Mouse (Mus musculus): ENCODE data around the gene Pdcd7. TPM values are rescaled to one million over a fixed set of nuclear protein-coding genes. Genes with fewer than 3 reads are reported as not detected.

Pdcd7 gene
- polyA plus RNA-seq, 1 experiment from 2014 or later, result 14.6 TPM

DNA sequence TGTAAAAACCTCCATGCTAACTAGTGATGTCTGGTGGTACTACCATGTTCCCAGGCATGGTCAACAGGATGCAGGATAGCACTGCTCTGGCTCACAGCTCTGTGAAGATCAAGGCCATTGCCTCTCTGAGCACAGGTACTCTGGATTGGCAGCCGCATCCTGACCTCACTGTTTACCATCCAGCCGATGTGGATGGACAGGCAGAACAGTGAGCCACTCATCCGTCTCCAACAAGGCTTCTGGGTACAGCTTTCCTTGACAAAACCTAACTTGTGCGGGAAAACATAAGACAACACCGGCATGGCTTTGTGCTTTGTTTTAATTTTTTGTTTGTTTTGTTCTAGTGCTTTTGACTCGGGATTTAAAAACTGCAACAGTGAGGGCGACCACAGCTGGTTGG is 19.8 kb downstream of the Pdcd7 start:
- WGBS, result 93% methylated on average over 7 of the region's 7 CpGs
- no peaks in the 10 kb centered on the region for H3K27me3 ChIP-seq (ENCODE audit: control insufficient read depth, insufficient read depth, low read length)
- H3K36me3 ChIP-seq (ENCODE audit: control insufficient read depth, insufficient read depth, low read length), result peaks cover 2% of the 10 kb centered on the region; the same call in 1 of the 2 replicates

DNA sequence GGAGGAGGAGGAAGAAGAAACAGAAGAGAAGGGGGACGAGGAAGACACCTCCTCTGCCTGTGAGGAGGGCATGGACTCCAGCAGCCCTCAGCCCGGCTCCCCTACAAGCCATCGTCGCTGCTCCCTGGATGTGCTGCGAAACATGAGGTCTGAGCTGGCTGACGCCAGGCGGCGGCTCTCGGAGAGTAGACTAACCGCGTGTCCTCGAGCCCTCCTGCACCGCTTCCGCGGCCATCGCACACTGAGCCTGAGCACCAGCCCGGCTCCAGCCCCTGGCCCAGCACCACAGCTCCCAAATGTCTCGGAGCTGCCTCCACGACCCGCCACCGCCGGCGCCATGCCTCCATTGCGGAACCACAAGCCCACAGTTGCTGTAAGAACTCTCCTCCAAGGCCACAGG is 25.9 kb downstream of the Pdcd7 start:
- Histone ChIP-seq H3K4me3 (ENCODE audit: low read depth, low read length) (no peak overlapping the region), H3K4me1 (ENCODE audit: control insufficient read depth, insufficient read depth, low read length) (peaks cover 3% of the 10 kb centered on the region; the same call in 1 of the 2 replicates), H3K36me3 (ENCODE audit: control insufficient read depth, insufficient read depth, low read length) (no peaks in the 10 kb centered on the region), H3K27me3 (ENCODE audit: control insufficient read depth, insufficient read depth, low read length) (no peaks in the 10 kb centered on the region), H3K9me3 (ENCODE audit: control insufficient read depth, low read length) (no peaks in the 10 kb centered on the region), H3K4me2 (no peak overlapping the region), H3K27ac (ENCODE audit: low read depth, low read length) (no peak overlapping the region), H3K9ac (ENCODE audit: low read length) (no peak overlapping the region)
- 87% methylated on average over 22 of the region's 24 CpGs for WGBS
- DNase-seq (ENCODE audit: low spot score, missing footprints), result no peak
- ATAC-seq (ENCODE audit: low FRiP score), result no peak

More for the DNA sequence above, 19.8 kb downstream of the Pdcd7 start:
- Histone ChIP-seq H3K9me3 (ENCODE audit: control insufficient read depth, low read length) (no peaks in the 10 kb centered on the region), H3K27ac (ENCODE audit: low read depth, low read length) (no peak overlapping the region), H3K4me1 (ENCODE audit: control insufficient read depth, insufficient read depth, low read length) (peaks cover 3% of the 10 kb centered on the region; the same call in 1 of the 2 replicates), H3K4me3 (ENCODE audit: low read depth, low read length) (no peak overlapping the region), H3K9ac (ENCODE audit: low read length) (no peak overlapping the region), H3K4me2 (no peak overlapping the region)
- ATAC-seq (ENCODE audit: low FRiP score) (no peak), DNase-seq (ENCODE audit: low spot score, missing footprints) (no peak)

DNA sequence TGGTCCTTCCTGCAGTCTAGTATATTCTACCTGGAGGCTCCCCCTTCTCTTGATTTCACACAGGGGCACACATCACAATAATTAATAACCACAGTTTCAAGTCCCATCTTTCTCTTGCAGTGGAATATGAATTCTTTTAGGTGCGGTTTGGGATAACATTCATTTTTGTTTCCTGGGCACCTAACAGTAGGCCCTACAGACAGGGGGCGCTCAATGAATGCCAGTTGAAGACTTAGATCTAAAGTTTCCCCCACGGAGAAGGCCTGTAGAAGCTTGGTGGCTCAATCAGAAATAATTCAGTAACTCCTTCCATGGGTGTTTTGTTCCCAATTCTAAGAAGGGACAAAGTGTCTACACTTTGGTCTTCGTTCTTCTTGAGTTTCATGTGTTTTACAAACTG is 26.5 kb downstream of the Pdcd7 start:
- Histone ChIP-seq H3K36me3 (ENCODE audit: control insufficient read depth, insufficient read depth, low read length) (no peaks in the 10 kb centered on the region), H3K9ac (ENCODE audit: low read length) (no peak overlapping the region), H3K27ac (ENCODE audit: low read depth, low read length) (no peak overlapping the region), H3K27me3 (ENCODE audit: control insufficient read depth, insufficient read depth, low read length) (no peaks in the 10 kb centered on the region), H3K4me2 (no peak overlapping the region), H3K4me1 (ENCODE audit: control insufficient read depth, insufficient read depth, low read length) (no peaks in the 10 kb centered on the region), H3K4me3 (ENCODE audit: low read depth, low read length) (no peak overlapping the region), H3K9me3 (ENCODE audit: control insufficient read depth, low read length) (no peaks in the 10 kb centered on the region)
- 81% methylated on average over 4 of the region's 4 CpGs for WGBS
- no peak for DNase-seq (ENCODE audit: low spot score, missing footprints)
- no peak for ATAC-seq (ENCODE audit: low FRiP score)

DNA sequence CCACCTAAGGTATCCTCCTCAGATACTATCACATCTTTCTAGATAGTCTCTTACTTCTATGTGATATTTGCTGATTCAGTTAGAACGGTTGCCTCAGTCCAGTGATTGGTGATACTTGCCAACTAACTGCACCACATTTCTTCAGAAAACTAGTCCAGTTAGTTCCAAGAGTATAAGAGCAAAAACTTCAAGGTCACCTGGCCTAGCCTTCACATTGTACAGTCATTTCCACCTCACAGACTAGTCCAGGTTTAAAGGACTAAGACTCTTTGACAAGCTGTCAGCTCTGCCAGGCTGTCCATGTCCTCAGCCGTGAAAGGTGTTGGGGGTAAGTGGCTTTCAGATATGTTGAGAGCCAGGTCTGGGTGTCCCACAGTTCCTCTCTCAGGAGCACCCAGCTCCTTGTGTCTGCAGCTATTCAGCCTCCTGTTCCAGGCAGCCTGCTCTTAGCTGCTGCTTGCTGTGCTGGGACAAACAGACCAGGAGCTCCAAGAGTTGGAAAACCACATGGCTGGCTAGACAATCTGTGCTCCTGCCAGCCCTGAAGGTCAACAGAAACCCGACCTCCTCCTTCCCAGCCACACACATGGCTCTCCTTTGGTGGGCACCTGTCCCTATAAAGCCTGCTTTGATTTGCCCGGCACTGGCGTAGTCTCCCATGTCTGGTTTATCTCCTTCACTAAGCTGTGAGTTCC is 28.7 kb downstream of the Pdcd7 start:
- Histone ChIP-seq H3K4me1 (ENCODE audit: control insufficient read depth, insufficient read depth, low read length) (no peaks in the 10 kb centered on the region), H3K9me3 (ENCODE audit: control insufficient read depth, low read length) (no peaks in the 10 kb centered on the region), H3K27me3 (ENCODE audit: control insufficient read depth, insufficient read depth, low read length) (no peaks in the 10 kb centered on the region), H3K4me3 (ENCODE audit: low read depth, low read length) (no peak overlapping the region), H3K9ac (ENCODE audit: low read length) (no peak overlapping the region), H3K4me2 (no peak overlapping the region), H3K36me3 (ENCODE audit: control insufficient read depth, insufficient read depth, low read length) (no peaks in the 10 kb centered on the region), H3K27ac (ENCODE audit: low read depth, low read length) (no peak overlapping the region)
- DNase-seq (ENCODE audit: low spot score, missing footprints) (no peak), ATAC-seq (ENCODE audit: low FRiP score) (no peak)
- WGBS, result 78% methylated on average over 5 of the region's 5 CpGs

DNA sequence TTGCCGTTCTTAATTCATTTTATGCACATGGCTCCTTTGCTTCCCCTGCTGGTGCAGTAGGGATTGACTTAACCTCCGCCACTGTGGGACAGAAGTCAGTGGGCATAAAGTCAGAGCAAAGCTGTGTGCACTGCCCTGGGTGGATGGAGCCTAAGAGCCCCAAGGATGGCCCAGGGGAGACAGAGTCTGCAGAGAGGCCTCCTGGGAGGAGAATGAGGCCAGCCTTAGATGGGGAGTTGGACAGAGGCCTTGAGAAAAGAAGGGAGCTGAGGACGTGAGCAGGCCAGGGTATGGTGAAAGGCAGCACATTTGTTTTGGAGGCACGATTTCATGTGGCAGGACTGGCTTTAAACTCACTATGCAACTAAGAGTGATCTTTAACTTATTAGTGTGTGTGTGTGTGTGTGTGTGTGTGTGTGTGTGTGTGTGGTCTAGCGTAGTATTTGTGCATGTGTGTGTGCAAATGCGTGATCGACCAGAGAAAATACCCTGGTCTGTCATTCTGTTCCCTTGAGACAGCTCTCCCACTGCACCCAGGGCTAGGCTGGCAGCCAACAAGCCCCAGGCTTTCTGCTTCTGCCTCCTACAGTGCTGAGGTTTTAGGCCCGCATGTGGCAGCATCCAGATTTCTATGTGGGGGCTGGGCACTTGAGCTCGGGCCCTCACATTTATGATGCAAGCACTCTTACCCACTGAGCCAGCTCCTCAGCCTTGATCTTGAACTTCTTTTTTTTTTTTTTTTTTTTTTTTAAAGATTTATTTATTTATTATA is 29.4 kb downstream of the Pdcd7 start:
- H3K9me3 ChIP-seq (ENCODE audit: control insufficient read depth, low read length), result no peaks in the 10 kb centered on the region
- no peaks in the 10 kb centered on the region for H3K4me1 ChIP-seq (ENCODE audit: control insufficient read depth, insufficient read depth, low read length)
- H3K27ac ChIP-seq (ENCODE audit: low read depth, low read length), result no peak overlapping the region
- no peaks in the 10 kb centered on the region for H3K36me3 ChIP-seq (ENCODE audit: control insufficient read depth, insufficient read depth, low read length)
- H3K4me2 ChIP-seq, result no peak overlapping the region
- DNase-seq (ENCODE audit: low spot score, missing footprints) (no peak), ATAC-seq (ENCODE audit: low FRiP score) (no peak)
- H3K9ac ChIP-seq (ENCODE audit: low read length), result no peak overlapping the region
- H3K27me3 ChIP-seq (ENCODE audit: control insufficient read depth, insufficient read depth, low read length), result no peaks in the 10 kb centered on the region
- 87% methylated on average over 9 of the region's 9 CpGs for WGBS
- no peak overlapping the region for H3K4me3 ChIP-seq (ENCODE audit: low read depth, low read length)

DNA sequence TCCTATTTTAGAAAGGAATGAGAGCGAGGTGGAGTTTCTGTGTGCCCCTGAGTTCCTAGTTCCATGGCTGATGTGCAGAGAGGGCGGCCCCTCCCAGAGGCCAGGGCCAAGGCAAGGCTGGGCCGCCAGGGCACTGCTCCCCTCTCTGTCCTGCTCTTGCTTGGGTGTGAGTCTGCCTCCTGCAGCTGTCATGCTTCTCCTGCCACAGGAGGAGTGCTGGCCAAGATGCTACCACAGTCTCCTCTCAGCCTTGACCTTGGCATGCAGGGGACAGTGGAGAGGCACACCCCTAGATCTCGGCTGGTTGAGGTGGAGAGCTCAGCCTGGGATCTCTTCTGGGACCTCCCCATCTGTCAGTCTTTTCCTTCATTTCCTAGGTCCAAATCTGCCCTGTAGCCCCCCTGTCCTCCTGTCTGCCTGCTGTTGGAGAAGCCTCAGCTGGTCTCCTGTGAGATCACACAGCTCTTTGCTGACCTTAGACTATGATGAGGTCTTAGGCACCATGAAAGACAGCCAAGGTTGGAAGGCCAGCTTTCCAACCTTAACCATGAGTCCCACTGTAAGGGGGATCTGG is 35.2 kb downstream of the Pdcd7 start:
- ATAC-seq (ENCODE audit: low FRiP score), result no peak
- Histone ChIP-seq H3K4me2 (no peak overlapping the region), H3K27ac (ENCODE audit: low read depth, low read length) (no peak overlapping the region), H3K4me1 (ENCODE audit: control insufficient read depth, insufficient read depth, low read length) (no peaks in the 10 kb centered on the region), H3K4me3 (ENCODE audit: low read depth, low read length) (no peak overlapping the region), H3K36me3 (ENCODE audit: control insufficient read depth, insufficient read depth, low read length) (no peaks in the 10 kb centered on the region), H3K27me3 (ENCODE audit: control insufficient read depth, insufficient read depth, low read length) (no peaks in the 10 kb centered on the region), H3K9ac (ENCODE audit: low read length) (no peak overlapping the region), H3K9me3 (ENCODE audit: control insufficient read depth, low read length) (no peaks in the 10 kb centered on the region)
- 88% methylated on average over 4 of the region's 4 CpGs for WGBS
- no peak for DNase-seq (ENCODE audit: low spot score, missing footprints)

DNA sequence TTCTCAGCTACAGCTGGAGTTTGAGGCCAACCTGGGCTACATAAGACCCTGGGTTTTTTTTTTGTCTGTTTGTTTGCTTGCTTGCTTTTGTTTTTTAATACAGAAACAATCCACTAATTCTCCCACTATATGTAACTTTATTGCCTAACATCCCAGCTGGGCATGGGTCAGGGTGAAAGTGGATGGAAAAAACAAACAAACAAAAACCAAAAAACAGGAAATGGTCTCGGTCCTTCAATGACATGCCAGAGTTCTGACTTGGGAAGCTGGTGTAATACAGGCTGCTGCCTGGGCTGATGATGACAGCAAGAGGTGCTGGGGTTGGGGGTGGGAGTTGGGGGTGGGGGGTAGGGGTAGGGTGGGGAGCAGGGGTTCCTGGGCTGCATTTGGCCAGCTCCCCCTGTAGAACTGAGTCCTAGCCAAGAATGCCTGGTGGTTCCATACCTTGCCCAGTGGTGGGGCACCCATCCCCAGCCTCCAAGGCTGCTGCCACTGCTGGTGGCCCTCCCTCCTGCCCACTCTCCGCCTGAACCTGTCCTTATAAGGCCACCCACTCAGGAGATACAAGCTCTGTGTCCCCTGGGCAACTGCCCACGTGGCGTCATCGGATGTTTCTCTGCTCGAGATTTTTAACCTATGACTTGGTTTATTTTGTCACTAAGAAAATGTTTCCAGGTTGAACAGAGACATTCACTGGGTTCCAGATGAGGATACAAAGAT is 36.3 kb downstream of the Pdcd7 start:
- H3K4me3 ChIP-seq (ENCODE audit: low read depth, low read length), result no peak overlapping the region
- no peaks in the 10 kb centered on the region for H3K9me3 ChIP-seq (ENCODE audit: control insufficient read depth, low read length)
- H3K27me3 ChIP-seq (ENCODE audit: control insufficient read depth, insufficient read depth, low read length), result no peaks in the 10 kb centered on the region
- WGBS, result 85% methylated on average over 6 of the region's 6 CpGs
- H3K27ac ChIP-seq (ENCODE audit: low read depth, low read length), result no peak overlapping the region
- no peak overlapping the region for H3K4me2 ChIP-seq
- DNase-seq (ENCODE audit: low spot score, missing footprints) (no peak), ATAC-seq (ENCODE audit: low FRiP score) (no peak)
- H3K4me1 ChIP-seq (ENCODE audit: control insufficient read depth, insufficient read depth, low read length), result no peaks in the 10 kb centered on the region
- H3K9ac ChIP-seq (ENCODE audit: low read length), result no peak overlapping the region
- no peaks in the 10 kb centered on the region for H3K36me3 ChIP-seq (ENCODE audit: control insufficient read depth, insufficient read depth, low read length)

DNA sequence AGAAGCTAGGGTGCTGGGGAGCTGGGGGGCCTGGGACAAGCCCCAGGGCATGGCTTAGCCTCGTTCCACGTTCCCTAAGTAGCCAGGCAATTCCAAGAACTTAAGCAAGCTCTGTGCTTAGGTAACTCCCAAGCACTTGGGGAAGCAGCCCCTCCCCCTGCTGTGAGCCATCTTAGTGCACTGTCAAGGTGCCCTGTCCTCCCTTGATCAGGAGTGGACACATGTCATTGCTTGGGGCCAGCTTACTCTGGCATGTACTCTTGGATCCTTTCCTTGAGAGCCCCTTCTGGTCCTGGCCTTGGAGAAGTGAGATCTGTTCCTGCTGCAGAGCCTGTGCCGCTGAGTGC is 36.8 kb downstream of the Pdcd7 start:
- no peak overlapping the region for H3K4me3 ChIP-seq (ENCODE audit: low read depth, low read length)
- no peak overlapping the region for H3K27ac ChIP-seq (ENCODE audit: low read depth, low read length)
- H3K9me3 ChIP-seq (ENCODE audit: control insufficient read depth, low read length), result no peaks in the 10 kb centered on the region
- H3K27me3 ChIP-seq (ENCODE audit: control insufficient read depth, insufficient read depth, low read length), result no peaks in the 10 kb centered on the region
- H3K9ac ChIP-seq (ENCODE audit: low read length), result no peak overlapping the region
- WGBS, result 63% methylated on average over 3 of the region's 3 CpGs
- ATAC-seq (ENCODE audit: low FRiP score), result no peak
- no peak overlapping the region for H3K4me2 ChIP-seq
- DNase-seq (ENCODE audit: low spot score, missing footprints), result no peak
- no peaks in the 10 kb centered on the region for H3K4me1 ChIP-seq (ENCODE audit: control insufficient read depth, insufficient read depth, low read length)
- H3K36me3 ChIP-seq (ENCODE audit: control insufficient read depth, insufficient read depth, low read length), result no peaks in the 10 kb centered on the region

DNA sequence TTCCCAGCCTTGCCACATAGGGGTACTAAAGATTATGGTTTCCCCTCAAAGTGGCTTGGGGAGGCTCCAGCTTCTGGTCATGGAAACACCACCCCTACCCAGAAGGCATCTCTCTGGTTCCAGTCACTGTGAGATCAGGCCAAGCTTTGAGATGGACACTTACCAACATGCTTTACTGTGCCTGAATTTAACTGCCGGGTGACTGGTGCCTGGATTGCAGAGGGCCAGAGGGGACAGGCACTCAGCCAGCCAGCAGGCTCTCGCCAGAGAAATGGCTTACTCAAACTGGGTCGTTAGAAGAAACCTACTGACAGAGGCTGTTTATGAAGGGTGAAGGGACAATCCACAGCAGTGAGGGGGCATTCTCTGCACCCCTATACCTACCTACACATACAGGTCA is 38.4 kb downstream of the Pdcd7 start:
- WGBS, result 70% methylated on average over 3 of the region's 3 CpGs
- H3K4me2 ChIP-seq, result no peak overlapping the region
- ATAC-seq (ENCODE audit: low FRiP score) (no peak), DNase-seq (ENCODE audit: low spot score, missing footprints) (no peak)
- peaks cover 2% of the 10 kb centered on the region for H3K27me3 ChIP-seq (ENCODE audit: control insufficient read depth, insufficient read depth, low read length)
- no peak overlapping the region for H3K4me3 ChIP-seq (ENCODE audit: low read depth, low read length)
- no peaks in the 10 kb centered on the region for H3K9me3 ChIP-seq (ENCODE audit: control insufficient read depth, low read length)
- H3K36me3 ChIP-seq (ENCODE audit: control insufficient read depth, insufficient read depth, low read length), result no peaks in the 10 kb centered on the region
- H3K4me1 ChIP-seq (ENCODE audit: control insufficient read depth, insufficient read depth, low read length), result no peaks in the 10 kb centered on the region
- no peak overlapping the region for H3K27ac ChIP-seq (ENCODE audit: low read depth, low read length)
- H3K9ac ChIP-seq (ENCODE audit: low read length), result no peak overlapping the region
